Mouse (Mus musculus): Measurements from ENCODE around the gene Msi2. TPM values are rescaled to one million over a fixed set of nuclear protein-coding genes. Genes with fewer than 3 reads are reported as not detected.

The Msi2 gene
- total RNA-seq, 2 experiments from 2014 or later = 169 to 193 TPM

- no peak for DNase-seq
- TF ChIP-seq CTCF (IDR thresholded peaks at IDR 0.05) = no peak
- intact Hi-C loops (cut with DNase I) = no loop called here
- H3K27ac ChIP-seq = peak overlapping the region; percentile 78
- H3K4me3 ChIP-seq = peak overlapping the region; percentile 48
Observed at GRCm38 (mm10) chr11:88599332-88600130, 118.8 kb downstream of the Msi2 start.

DNA sequence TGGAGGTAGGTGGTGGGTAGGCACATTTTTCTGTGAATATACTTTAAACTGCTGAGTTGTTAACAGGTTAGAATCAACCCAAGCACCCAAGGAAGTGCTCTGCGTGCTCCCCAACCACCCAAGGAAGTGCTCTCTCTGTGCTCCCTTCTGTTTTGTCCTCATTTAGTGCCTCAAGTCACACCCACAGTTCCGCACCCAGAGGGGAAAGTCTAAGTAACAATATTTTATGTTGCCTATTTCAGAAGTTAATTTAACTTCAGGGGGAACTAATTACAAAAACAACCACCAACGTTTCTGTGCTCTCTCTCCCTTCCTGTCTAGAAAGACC is 119.5 kb downstream of the Msi2 start:
- TF ChIP-seq CTCF (IDR thresholded peaks at IDR 0.05) = no peak
- H3K27ac ChIP-seq = peak overlapping the region; percentile 78
- peak overlapping the region; percentile 48 for H3K4me3 ChIP-seq
- intact Hi-C loops (cut with DNase I) = no loop called here
- no peak for DNase-seq

DNA sequence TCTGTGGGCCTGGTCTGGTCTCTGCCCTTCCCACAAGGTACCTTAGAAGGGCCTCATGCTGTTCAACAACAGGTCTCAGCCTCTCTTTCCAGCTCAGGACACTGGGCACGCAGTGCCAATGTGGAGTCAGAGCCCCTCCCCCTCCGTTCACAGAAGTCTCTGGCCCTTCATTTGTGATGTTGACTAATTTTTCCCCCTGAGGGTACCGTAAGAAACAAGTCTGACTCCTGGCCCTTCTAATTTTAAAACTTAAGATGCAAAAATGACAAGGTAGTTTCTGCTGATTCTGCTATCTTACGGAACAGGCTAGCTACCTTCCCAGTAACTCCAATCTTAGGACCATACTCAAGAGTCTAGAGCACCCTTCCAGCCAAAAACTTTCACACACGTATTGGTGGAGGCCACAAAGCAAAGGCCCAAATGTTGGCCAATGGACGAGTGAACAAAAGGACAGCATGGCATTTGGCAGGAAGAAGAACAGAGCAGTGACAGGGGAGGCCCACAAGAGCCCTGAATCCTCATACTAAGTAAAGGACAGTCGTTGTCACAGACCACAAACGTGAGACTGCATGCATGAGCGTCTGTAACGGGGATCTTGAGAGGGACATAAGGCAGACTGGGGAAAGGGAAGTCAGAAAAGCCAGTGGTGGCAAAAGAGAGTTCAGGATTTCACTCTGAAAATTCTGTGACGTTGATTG is 120.0 kb downstream of the Msi2 start:
- TF ChIP-seq CTCF (IDR thresholded peaks at IDR 0.05) = no peak
- H3K27ac ChIP-seq = peak overlapping the region; percentile 78
- H3K4me3 ChIP-seq = no peak overlapping the region
- intact Hi-C loops (cut with DNase I) = no loop called here
- DNase-seq = no peak

DNA sequence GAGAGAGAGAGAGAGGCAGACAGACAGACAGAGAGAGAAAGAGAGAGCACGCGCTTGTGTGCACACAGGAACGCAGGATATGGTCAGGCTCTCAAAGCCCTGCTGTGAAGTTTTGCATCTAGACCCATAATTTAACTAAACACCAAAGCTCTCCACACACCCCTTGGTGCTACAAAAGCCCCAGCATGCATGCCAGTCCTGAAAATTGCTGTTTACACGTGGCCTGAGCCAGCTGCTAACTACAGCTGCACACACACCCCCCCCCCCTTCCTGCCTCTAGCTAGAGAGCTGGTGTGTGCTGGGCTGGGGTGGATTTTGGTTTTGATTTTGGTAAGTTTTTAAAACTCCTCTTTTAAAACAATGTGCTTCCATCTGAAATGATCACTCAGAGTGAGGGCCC is 122.7 kb downstream of the Msi2 start:
- intact Hi-C loops (cut with DNase I) = no loop called here
- H3K4me3 ChIP-seq = no peak overlapping the region
- no peak for TF ChIP-seq CTCF (IDR thresholded peaks at IDR 0.05)
- DNase-seq = no peak
- H3K27ac ChIP-seq = 0 out of 2 replicates have a peak overlapping the region, but pooled peaks have one; percentile 20

DNA sequence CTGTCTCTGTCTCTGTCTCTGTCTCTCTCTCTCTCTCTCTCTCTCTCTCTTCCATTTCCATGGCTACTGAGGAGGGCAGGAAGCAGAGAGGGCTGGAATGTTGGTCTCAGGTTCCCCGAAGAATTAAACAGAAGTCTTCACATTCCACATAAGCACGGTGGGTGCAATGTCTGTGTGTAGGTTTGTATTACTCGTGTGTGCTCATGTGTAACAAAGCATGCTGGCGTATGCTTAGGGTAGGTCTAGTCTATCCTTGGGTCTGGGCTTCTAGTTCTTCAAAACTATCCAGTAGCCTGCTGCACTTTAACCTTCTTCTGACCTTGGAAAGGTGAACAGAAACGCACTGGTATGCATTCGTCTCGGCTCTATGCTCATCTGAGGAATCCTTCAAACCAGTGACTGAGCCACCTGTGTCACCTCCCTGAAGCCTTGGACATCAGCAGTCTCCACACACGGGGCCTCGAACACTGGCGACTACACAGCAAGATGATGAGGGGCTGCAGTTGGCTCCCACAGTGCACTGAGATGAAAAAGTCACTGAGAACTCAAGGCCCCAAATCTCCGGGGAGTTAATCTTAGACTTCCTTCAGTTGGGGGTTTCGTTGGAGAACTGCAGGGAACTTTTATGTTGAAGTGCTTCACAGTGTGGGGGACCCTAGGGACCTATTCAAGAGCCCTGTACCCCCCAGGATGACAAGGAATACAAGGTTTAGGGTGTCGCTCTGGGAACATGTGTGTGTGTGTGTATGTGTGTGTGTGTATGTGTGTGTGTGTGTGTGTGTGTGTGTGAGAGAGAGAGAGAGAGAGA is 123.3 kb downstream of the Msi2 start:
- Histone ChIP-seq H3K4me3 (no peak overlapping the region), H3K27ac (no peak overlapping the region)
- no peak for TF ChIP-seq CTCF (IDR thresholded peaks at IDR 0.05)
- intact Hi-C loops (cut with DNase I) = no loop called here
- DNase-seq = no peak

DNA sequence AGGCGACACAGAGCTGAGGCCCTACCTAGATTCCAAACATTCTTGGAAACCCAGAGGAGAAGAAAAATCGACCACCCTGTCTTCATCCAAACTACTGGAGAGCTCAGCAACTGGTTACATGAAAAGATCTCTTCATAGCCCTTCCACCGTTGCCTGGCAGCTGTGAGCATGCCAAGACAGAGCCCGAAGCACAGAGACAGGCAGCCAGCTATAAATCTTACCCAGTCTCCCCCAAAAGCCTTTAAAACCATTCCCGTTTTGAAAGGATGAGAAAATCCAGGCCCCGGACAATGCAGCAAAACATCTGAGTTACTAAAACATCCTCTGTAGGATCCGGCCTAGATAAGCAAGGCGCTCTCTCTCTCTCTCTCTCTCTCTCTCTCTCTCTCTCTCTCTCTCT is 124.3 kb downstream of the Msi2 start:
- DNase-seq = no peak
- Histone ChIP-seq H3K27ac (peak overlapping the region; percentile 40; the same call in 1 of the 2 replicates), H3K4me3 (no peak overlapping the region)
- TF ChIP-seq CTCF (IDR thresholded peaks at IDR 0.05) = no peak
- intact Hi-C loops (cut with DNase I) = no loop called here

- TF ChIP-seq CTCF (IDR thresholded peaks at IDR 0.05) = no peak
- Histone ChIP-seq H3K27ac (no peak overlapping the region), H3K4me3 (no peak overlapping the region)
- intact Hi-C loops (cut with DNase I) = no loop called here
- no peak for DNase-seq
Observed at GRCm38 (mm10) chr11:88592099-88592498, 126.2 kb downstream of the Msi2 start.

GRCm38 (mm10) chr11:88590647-88591046 is 127.7 kb downstream of the Msi2 start:
- no peak for DNase-seq
- TF ChIP-seq CTCF (IDR thresholded peaks at IDR 0.05) = no peak
- intact Hi-C loops (cut with DNase I) = no loop called here
- no peak overlapping the region for H3K27ac ChIP-seq
- H3K4me3 ChIP-seq = no peak overlapping the region

DNA sequence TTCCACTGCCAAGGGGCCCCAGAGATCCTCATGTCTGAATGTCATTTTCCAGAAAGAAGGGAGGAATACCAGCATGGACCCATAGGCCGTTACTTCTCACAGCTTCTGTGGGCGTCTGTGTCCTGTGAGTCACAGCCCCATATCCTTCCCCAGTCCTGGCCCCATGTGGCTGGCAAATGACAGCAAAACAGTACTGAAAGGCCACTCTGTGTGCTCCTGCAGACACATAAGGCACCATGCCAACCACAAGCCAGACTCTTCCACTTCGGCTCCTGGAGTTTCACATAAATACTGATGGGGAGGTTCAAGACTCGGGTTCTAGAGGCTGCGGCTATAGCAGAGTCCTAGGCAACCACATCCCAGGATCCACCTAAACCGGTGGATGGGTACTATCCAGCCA is 128.7 kb downstream of the Msi2 start:
- Histone ChIP-seq H3K4me3 (no peak overlapping the region), H3K27ac (no peak overlapping the region)
- no peak for DNase-seq
- TF ChIP-seq CTCF (IDR thresholded peaks at IDR 0.05) = no peak
- intact Hi-C loops (cut with DNase I) = no loop called here

GRCm38 (mm10) chr11:88588688-88589210 is 129.6 kb downstream of the Msi2 start:
- DNase-seq = no peak
- Histone ChIP-seq H3K27ac (no peak overlapping the region), H3K4me3 (no peak overlapping the region)
- no peak for TF ChIP-seq CTCF (IDR thresholded peaks at IDR 0.05)
- intact Hi-C loops (cut with DNase I) = no loop called here

DNA sequence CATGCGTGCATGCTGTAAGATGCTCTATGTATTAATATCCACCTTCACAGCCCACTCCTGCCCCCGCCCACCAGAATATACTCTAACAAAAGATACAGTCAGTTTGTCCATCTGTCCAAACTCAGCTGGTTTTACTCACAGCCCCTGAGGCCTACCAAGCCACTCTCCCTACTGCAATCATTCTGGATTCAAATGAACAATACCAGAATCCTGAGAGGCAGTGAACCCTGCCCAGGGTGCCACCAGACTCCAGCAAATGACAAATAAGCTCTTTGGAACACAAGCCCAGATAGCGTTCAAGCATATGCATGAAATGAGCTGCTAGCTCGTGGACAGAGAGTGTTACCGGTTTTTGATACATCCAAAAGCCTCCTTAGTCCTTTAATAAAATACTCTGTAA is 130.6 kb downstream of the Msi2 start:
- no peak for DNase-seq
- intact Hi-C loops (cut with DNase I) = no loop called here
- Histone ChIP-seq H3K4me3 (no peak overlapping the region), H3K27ac (peak overlapping the region; percentile 88; the same call in 1 of the 2 replicates)
- no peak for TF ChIP-seq CTCF (IDR thresholded peaks at IDR 0.05)

DNA sequence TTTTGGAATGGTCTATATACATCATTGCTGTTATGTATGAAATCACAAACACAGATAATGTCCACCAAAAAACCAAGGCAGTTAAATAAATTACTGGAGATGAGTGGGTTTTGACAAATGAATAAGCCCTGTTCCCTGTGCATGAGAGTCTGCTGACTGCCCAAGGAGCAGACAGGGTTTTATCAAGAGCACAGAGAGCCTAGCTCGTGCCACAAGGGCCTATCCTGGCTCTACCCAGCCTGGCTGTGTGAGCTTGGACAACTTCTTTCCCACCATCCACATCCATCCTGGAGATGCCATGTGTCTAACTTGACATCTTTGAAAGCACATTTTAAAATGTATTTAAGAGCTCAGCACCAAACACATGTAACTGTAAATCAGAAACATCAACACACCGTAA is 132.4 kb downstream of the Msi2 start:
- TF ChIP-seq CTCF (IDR thresholded peaks at IDR 0.05) = no peak
- intact Hi-C loops (cut with DNase I) = no loop called here
- no peak overlapping the region for H3K4me3 ChIP-seq
- no peak for DNase-seq
- H3K27ac ChIP-seq = peak overlapping the region; percentile 88

All from gastrocnemius, adult 2 months (tissue).